Mouse (Mus musculus) left cerebral cortex, postnatal 36 days (tissue): Measurements from ENCODE around the gene Svop. TPM values are rescaled to one million over a fixed set of nuclear protein-coding genes. Genes with fewer than 3 reads are reported as not detected.

Experiments used
- DNase-seq, 2 experiments: peaks; one replicate each; pipeline ENCODE4 v3.0.0; 2021 to 2022; ENCODE audit warnings: low spot score in 2 of 2, mixed read lengths in 1 of 2
- intact Hi-C: fragments of 180-260 bp; cut with DNase I; formaldehyde crosslinking; loops from one replicate; pipeline ENCODE4 v1.15.1; 2025
- total RNA-seq, 2 experiments: library from RNA; stranded (reverse); gene quantifications; 2 replicates each; pipeline ENCODE4 v1.2.3; 2021

Gene Svop
- total RNA-seq, 2 experiments from 2014 or later: 179 to 201 TPM

GRCm38 (mm10) chr5:114116586-114116985, 25.2 kb upstream of the Svop start:
- intact Hi-C loops: no loop called here
- DNase-seq: no peak

- no peak for DNase-seq
- intact Hi-C loops: no loop called here
Measured at GRCm38 (mm10) chr5:114115030-114115429, 23.7 kb upstream of the Svop start.

GRCm38 (mm10) chr5:114113334-114113733, 22.0 kb upstream of the Svop start:
- intact Hi-C loops: no loop called here
- no peak for DNase-seq

GRCm38 (mm10) chr5:114106391-114106935, 15.1 kb upstream of the Svop start:
- no peak for DNase-seq
- intact Hi-C loops: no loop called here

GRCm38 (mm10) chr5:114102807-114103206, 11.4 kb upstream of the Svop start:
- intact Hi-C loops: no loop called here
- no peak for DNase-seq

- intact Hi-C loops: loop anchor here (2.0 kb wide), 1 partner anchor 25 kb away; no protein-coding TSS in a partner anchor
Measured at GRCm38 (mm10) chr5:114101873-114102272, 10.5 kb upstream of the Svop start.

GRCm38 (mm10) chr5:114100390-114101099, 9.2 kb upstream of the Svop start:
- intact Hi-C loops: loop anchor here (2.0 kb wide), 1 partner anchor 26 kb away; no protein-coding TSS in a partner anchor
- DNase-seq: peak in 1 of 2 experiments; percentile 47

More at GRCm38 (mm10) chr5:114101873-114102272, 10.5 kb upstream of the Svop start:
- DNase-seq: no peak

GRCm38 (mm10) chr5:114099709-114100389, 8.5 kb upstream of the Svop start:
- intact Hi-C loops: loop anchor here (2.0 kb wide), 1 partner anchor 27 kb away; no protein-coding TSS in a partner anchor
- peak; percentile 94 to 95 for DNase-seq

- intact Hi-C loops: loop anchor here (5.0 kb wide), 1 partner anchor 38 kb away; no protein-coding TSS in a partner anchor
- no peak for DNase-seq
Measured at GRCm38 (mm10) chr5:114090421-114091013, 853 bp downstream of the Svop start.

- peak; percentile 37 to 56 for DNase-seq
- intact Hi-C loops: no loop called here
Measured at GRCm38 (mm10) chr5:114087875-114088480, 3.4 kb downstream of the Svop start.

GRCm38 (mm10) chr5:114085501-114085900, 5.9 kb downstream of the Svop start:
- intact Hi-C loops: no loop called here
- DNase-seq: no peak

- no peak for DNase-seq
- intact Hi-C loops: no loop called here
Measured at GRCm38 (mm10) chr5:114077009-114077408, 14.4 kb downstream of the Svop start.

GRCm38 (mm10) chr5:114072262-114072661, 19.1 kb downstream of the Svop start:
- no peak for DNase-seq
- intact Hi-C loops: no loop called here

- intact Hi-C loops: no loop called here
- DNase-seq: no peak
Measured at GRCm38 (mm10) chr5:114070858-114071257, 20.5 kb downstream of the Svop start.

- no peak for DNase-seq
- intact Hi-C loops: no loop called here
Measured at GRCm38 (mm10) chr5:114067982-114068381, 23.4 kb downstream of the Svop start.

- intact Hi-C loops: no loop called here
- DNase-seq: no peak
Measured at GRCm38 (mm10) chr5:114067543-114067942, 23.8 kb downstream of the Svop start.

GRCm38 (mm10) chr5:114066601-114067000, 24.8 kb downstream of the Svop start:
- no peak for DNase-seq
- intact Hi-C loops: no loop called here

- DNase-seq: no peak
- intact Hi-C loops: no loop called here
Measured at GRCm38 (mm10) chr5:114065161-114065560, 26.2 kb downstream of the Svop start, which contains the start of gene Usp30. Gene Usp30 (plus strand): TSS chr5:114065461.

GRCm38 (mm10) chr5:114063958-114064357, 27.4 kb downstream of the Svop start:
- no peak for DNase-seq
- intact Hi-C loops: no loop called here

- no peak for DNase-seq
- intact Hi-C loops: no loop called here
Measured at GRCm38 (mm10) chr5:114061675-114062074, 29.7 kb downstream of the Svop start.
